Mouse (Mus musculus): Measurements from ENCODE around the gene Gabrr1.

Gene Gabrr1

GRCm38 (mm10) chr4:33208881-33209841 is 76.8 kb downstream of the Gabrr1 start, which contains the start of gene Srsf12:
Gene Srsf12 (plus strand): TSS chr4:33208991.
- peak; percentile 45 for DNase-seq
